Mouse (Mus musculus) midbrain, postnatal 0 days (tissue): ENCODE measurements around the gene Wrap53. TPM values are rescaled to one million over a fixed set of nuclear protein-coding genes. Genes with fewer than 3 reads are reported as not detected.
"Not testable (repeated sequence)": the region's sequence is repeated elsewhere in the genome, so short reads cannot be mapped to it uniquely, and the experiment has no call there.

ENCODE experiments used
- ATAC-seq: fragments of 200-750 bp; cut with Nextera tagmentation; 2 replicates; pipeline ENCODE4 v1.8.0; 2017; ENCODE audit warnings: moderate number of reproducible peaks, mild to moderate bottlenecking, moderate TSS enrichment, moderate library complexity; ENCODE audit not compliant: low FRiP score
- DNase-seq: peaks from one replicate; pipeline ENCODE4 v3.0.0-alpha.2; 2015; ENCODE audit warnings: low spot score
- H3K27ac ChIP-seq: fragments of 300-500 bp; sonication (generic); 2 replicates; pipeline ENCODE4 v1.5.1; 2014; ENCODE audit warnings: low read depth, mild to moderate bottlenecking, low read length, mixed read lengths
- H3K27me3 ChIP-seq: fragments of 300-500 bp; sonication (generic); 2 replicates; pipeline ENCODE4 v1.6.1; 2014; ENCODE audit warnings: low read length, control low read depth, mixed read lengths; ENCODE audit not compliant: insufficient read depth
- H3K36me3 ChIP-seq: fragments of 300-500 bp; sonication (generic); 2 replicates; pipeline ENCODE4 v1.6.1; 2014; ENCODE audit warnings: low read length, control low read depth, mixed read lengths; ENCODE audit not compliant: insufficient read depth
- H3K4me1 ChIP-seq: fragments of 300-500 bp; sonication (generic); 2 replicates; pipeline ENCODE4 v1.6.1; 2014; ENCODE audit warnings: mild to moderate bottlenecking, control low read depth, antibody characterized with exemption, low read length, mixed read lengths; ENCODE audit not compliant: insufficient read depth
- H3K4me2 ChIP-seq: fragments of 300-500 bp; sonication (generic); 2 replicates; pipeline ENCODE4 v1.6.1; 2014; ENCODE audit warnings: low read depth, mild to moderate bottlenecking, low read length, mixed read lengths; ENCODE audit not compliant: poor library complexity, severe bottlenecking
- H3K4me3 ChIP-seq: fragments of 300-500 bp; sonication (generic); 2 replicates; pipeline ENCODE4 v1.5.1; 2014; ENCODE audit warnings: low read depth, mild to moderate bottlenecking, low read length, moderate library complexity
- H3K9ac ChIP-seq: fragments of 300-500 bp; sonication (generic); replicated peaks from 2 replicates; pipeline ENCODE4 v1.6.1; 2014; ENCODE audit warnings: mild to moderate bottlenecking, low read length, moderate library complexity, mixed read lengths; ENCODE audit not compliant: poor library complexity, severe bottlenecking
- H3K9me3 ChIP-seq: fragments of 300-500 bp; sonication (generic); 2 replicates; pipeline ENCODE4 v1.6.1; 2016; ENCODE audit warnings: low read length, control low read depth
- CTCF ChIP-seq: IDR thresholded peaks from 2 replicates; pipeline ENCODE4 v1.5.1; 2016; ENCODE audit warnings: antibody characterized with exemption, mild to moderate bottlenecking
- whole genome bisulfite sequencing: fragments of 180-500 bp; shearing (Covaris S2); extraction: QIAGEN DNeasy Blood & Tissue Kit; methylation state at CpG from one replicate; pipeline ENCODE4 v1.1.7; 2014; 5-methylcytosine and 5-hydroxymethylcytosine counted together
- polyA plus RNA-seq: library from polyadenylated mRNA; unstranded; fragments of >200 nt; fragmentation: Nextera tagmentation; extraction: Ambion mirVana; gene quantifications from 2 replicates; pipeline ENCODE4 v1.2.1, GENCODE M21; 2015
- total RNA-seq: library from RNA; depleted of rRNA; stranded (reverse); fragments of >200 nt; gene quantifications from 2 replicates; pipeline ENCODE4 v1.2.3, GENCODE M21; 2014

The Wrap53 gene
- total and polyA plus RNA-seq, 2 experiments from 2014 or later = 14.2 to 15.7 TPM

DNA sequence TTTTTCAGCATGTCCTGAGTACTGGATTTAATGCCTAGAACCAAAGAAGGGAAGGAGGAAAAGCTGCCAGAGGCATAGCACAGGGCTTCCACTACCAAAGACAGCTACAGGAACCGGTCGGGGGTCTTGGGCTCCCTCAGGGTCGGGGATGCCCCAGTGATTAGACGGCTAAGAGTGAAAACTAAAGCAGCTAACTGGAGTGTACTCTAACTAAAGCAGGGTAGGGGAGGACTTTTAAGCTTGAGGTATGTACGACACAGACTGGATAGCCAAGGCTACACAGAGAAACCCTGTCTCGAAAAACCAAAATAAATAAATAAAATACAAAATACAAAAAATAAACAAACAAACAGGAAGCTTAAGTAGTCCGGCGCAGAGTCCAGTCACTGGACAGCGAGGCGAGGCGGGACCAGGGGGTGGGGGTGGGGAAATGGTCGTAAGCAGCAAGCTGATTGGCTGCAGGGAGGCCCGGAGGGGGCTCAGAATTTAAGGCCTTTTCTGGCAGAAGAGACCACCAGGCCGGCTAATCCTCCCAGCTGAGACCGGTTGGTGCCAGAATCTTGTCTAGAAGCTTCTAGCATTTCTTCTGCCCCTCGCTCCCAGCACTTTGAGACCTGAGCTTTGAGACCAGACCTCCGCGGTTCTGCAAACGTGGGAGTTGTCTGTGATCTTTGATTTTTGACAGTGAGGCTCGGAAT, 41.7 kb upstream of the Wrap53 start, which contains the start of gene Sat2:
Gene Sat2 (plus strand): TSS at position 454 of the 698 bp plus-strand sequence.
- H3K4me3 ChIP-seq = peak within 1 kb of the TSS; percentile 51
- DNase-seq (peak; percentile 93), ATAC-seq (peak; percentile 84)
- H3K4me1 ChIP-seq = 0 out of 2 replicates have a peak, but pooled peaks cover 4% of the 10 kb centered on the region
- no peaks in the 10 kb centered on the region for H3K9me3 ChIP-seq
- H3K9ac ChIP-seq = peak within 1 kb of the TSS; percentile 89
- H3K4me2 ChIP-seq = peak within 1 kb of the TSS; percentile 76
- no peaks in the 10 kb centered on the region for H3K36me3 ChIP-seq
- no peak for TF ChIP-seq CTCF
- no peaks in the 10 kb centered on the region for H3K27me3 ChIP-seq
- peak within 1 kb of the TSS; percentile 85 for H3K27ac ChIP-seq
- WGBS = under 1% methylated on average over 20 of the region's 20 CpGs

DNA sequence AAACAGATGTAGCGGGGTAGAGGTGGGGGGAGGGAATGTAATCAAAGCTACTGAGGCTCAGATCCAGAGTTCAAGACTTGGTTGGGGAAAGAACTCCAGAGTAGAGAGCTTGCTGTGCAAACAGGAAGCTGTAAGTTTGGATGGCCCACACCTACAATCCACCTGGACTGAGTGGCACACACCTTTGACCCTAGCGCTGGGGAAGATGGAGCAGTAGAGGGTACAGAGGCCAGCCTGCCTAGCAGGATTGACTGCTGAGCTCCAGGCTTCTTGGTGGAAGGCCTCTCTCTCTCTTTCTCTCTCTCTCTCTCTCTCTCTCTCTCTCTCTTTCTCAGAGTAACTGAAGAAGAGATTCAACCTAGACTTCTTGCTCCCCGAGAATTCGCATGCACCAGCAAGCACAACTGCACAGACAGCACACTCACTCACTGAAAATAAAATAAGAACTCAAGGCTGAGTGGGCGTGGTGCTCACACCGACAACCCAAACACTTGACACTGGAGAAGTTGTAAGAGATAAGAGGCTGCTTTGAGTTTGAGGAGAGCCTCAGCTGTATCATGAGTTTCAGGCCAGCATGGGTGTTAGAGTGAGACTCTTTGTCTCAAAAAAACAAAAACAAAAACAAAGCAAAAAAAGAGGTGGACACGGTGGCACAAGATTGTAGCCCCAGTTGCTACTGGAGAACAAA, 40.5 kb upstream of the Wrap53 start:
- Histone ChIP-seq H3K27me3 (no peaks in the 10 kb centered on the region), H3K4me1 (0 out of 2 replicates have a peak, but pooled peaks cover 4% of the 10 kb centered on the region), H3K4me2 (no peak overlapping the region), H3K9ac (no peak overlapping the region), H3K27ac (no peak overlapping the region), H3K9me3 (no peaks in the 10 kb centered on the region), H3K4me3 (no peak overlapping the region), H3K36me3 (no peaks in the 10 kb centered on the region)
- ATAC-seq = no peak
- WGBS = 89% methylated on average over 7 of the region's 7 CpGs
- no peak for DNase-seq
- TF ChIP-seq CTCF = no peak

GRCm38 (mm10) chr11:69617805-69618204, 37.8 kb upstream of the Wrap53 start, which contains the start of gene Shbg:
Shbg (minus strand) TSS chr11:69617905.
- 80% methylated on average over 5 of the region's 5 CpGs for WGBS
- no peak within 1 kb of the TSS for H3K4me2 ChIP-seq
- no peak within 1 kb of the TSS for H3K9ac ChIP-seq
- H3K36me3 ChIP-seq = no peaks in the 10 kb centered on the region
- 0 out of 2 replicates have a peak, but pooled peaks cover 2% of the 10 kb centered on the region for H3K4me1 ChIP-seq
- ATAC-seq = no peak
- H3K27me3 ChIP-seq = no peaks in the 10 kb centered on the region
- no peaks in the 10 kb centered on the region for H3K9me3 ChIP-seq
- H3K27ac ChIP-seq = no peak within 1 kb of the TSS
- H3K4me3 ChIP-seq = no peak within 1 kb of the TSS
- TF ChIP-seq CTCF = no peak
- DNase-seq = no peak

- Histone ChIP-seq H3K4me2 (no peak overlapping the region), H3K27ac (no peak overlapping the region), H3K9me3 (no peaks in the 10 kb centered on the region), H3K4me3 (no peak overlapping the region), H3K9ac (no peak overlapping the region), H3K36me3 (no peaks in the 10 kb centered on the region), H3K4me1 (no peaks in the 10 kb centered on the region), H3K27me3 (no peaks in the 10 kb centered on the region)
- 0 out of 2 replicates have a peak, but pooled peaks have one; percentile 6 for TF ChIP-seq CTCF
- no peak for ATAC-seq
- 50% methylated on average over 10 of the region's 10 CpGs for WGBS
- DNase-seq = no peak
These were observed 36.7 kb upstream of the Wrap53 start for GRCm38 (mm10) chr11:69616781-69617180.

DNA sequence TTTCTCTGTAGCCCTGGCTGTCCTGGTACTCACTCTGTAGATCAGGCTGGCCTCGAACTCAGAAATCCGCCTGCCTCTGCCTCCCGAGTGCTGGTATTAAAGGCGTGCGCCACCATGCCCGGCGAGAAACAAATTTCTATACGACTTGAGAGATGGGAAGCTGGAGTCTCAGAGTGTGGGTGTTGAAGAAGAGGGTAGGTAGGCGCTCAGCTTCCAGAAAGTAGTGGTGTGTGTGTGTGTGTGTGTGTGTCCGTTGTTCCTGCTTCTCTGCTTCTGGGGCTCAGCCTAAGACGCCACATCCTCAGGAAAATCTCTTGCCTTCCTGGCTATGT, 34.2 kb upstream of the Wrap53 start:
- WGBS = 47% methylated on average over 11 of the region's 11 CpGs

More for the DNA sequence above, 34.2 kb upstream of the Wrap53 start:
- H3K36me3 ChIP-seq, H3K4me3 ChIP-seq, H3K4me1 ChIP-seq, H3K27me3 ChIP-seq, H3K4me2 ChIP-seq, H3K9ac ChIP-seq, DNase-seq, H3K9me3 ChIP-seq, H3K27ac ChIP-seq, ATAC-seq: not testable (repeated sequence)
